Mouse (Mus musculus) heart, embryonic 14.5 days (tissue): Measurements from ENCODE around the gene Lrfn5. TPM values are rescaled to one million over a fixed set of nuclear protein-coding genes. Genes with fewer than 3 reads are reported as not detected.

ENCODE experiments used
- ATAC-seq: fragments of 200-750 bp; cut with Nextera tagmentation; 2 replicates; pipeline ENCODE4 v1.8.0; 2017; ENCODE audit warnings: low read depth, moderate TSS enrichment; ENCODE audit not compliant: insufficient number of reproducible peaks, insufficient read depth, low FRiP score
- H3K27ac ChIP-seq, 2 experiments: fragments of 200-500 bp in 1 of 2; fragments of 300-500 bp in 1 of 2; sonication (generic) in 1 of 2; replicated peaks in 1 of 2; 2 replicates each; pipeline ENCODE4 v1.5.1; 2012 to 2014; ENCODE audit warnings: low read depth in 2 of 2, low read length in 2 of 2, control low read depth in 1 of 2, mild to moderate bottlenecking in 1 of 2, mixed read lengths in 1 of 2; ENCODE audit not compliant: control insufficient read depth in 1 of 2, insufficient read depth in 1 of 2
- H3K27me3 ChIP-seq: fragments of 300-500 bp; sonication (generic); 2 replicates; pipeline ENCODE4 v1.6.1; 2014; ENCODE audit warnings: mild to moderate bottlenecking, low read length, control low read depth; ENCODE audit not compliant: control insufficient read depth, insufficient read depth
- H3K36me3 ChIP-seq: fragments of 300-500 bp; sonication (generic); 2 replicates; pipeline ENCODE4 v1.6.1; 2014; ENCODE audit warnings: mild to moderate bottlenecking, control low read depth, low read length, mixed read lengths; ENCODE audit not compliant: control insufficient read depth, insufficient read depth
- H3K4me1 ChIP-seq, 2 experiments: fragments of 200-500 bp in 1 of 2; fragments of 300-500 bp in 1 of 2; sonication (generic) in 1 of 2; 2 replicates each; pipeline ENCODE4 v1.6.1; 2012 to 2014; ENCODE audit warnings: low read length in 2 of 2, control low read depth in 1 of 2, mixed read lengths in 1 of 2; ENCODE audit not compliant: control insufficient read depth in 2 of 2, insufficient read depth in 2 of 2
- H3K4me2 ChIP-seq: fragments of 300-500 bp; sonication (generic); 2 replicates; pipeline ENCODE4 v1.6.1; 2014; ENCODE audit warnings: mild to moderate bottlenecking, low read length
- H3K4me3 ChIP-seq, 2 experiments: fragments of 200-500 bp in 1 of 2; fragments of 300-500 bp in 1 of 2; sonication (generic) in 1 of 2; 2 replicates each; pipeline ENCODE4 v1.5.1; 2012 to 2014; ENCODE audit warnings: low read length in 2 of 2, mild to moderate bottlenecking in 2 of 2, control low read depth in 1 of 2, low read depth in 1 of 2, moderate library complexity in 1 of 2; ENCODE audit not compliant: control insufficient read depth in 1 of 2, insufficient read depth in 1 of 2
- H3K9ac ChIP-seq: fragments of 300-500 bp; sonication (generic); 2 replicates; pipeline ENCODE4 v1.6.1; 2014; ENCODE audit warnings: mild to moderate bottlenecking, low read length
- H3K9me3 ChIP-seq: fragments of 300-500 bp; sonication (generic); 2 replicates; pipeline ENCODE4 v1.6.1; 2016; ENCODE audit warnings: low read length, control low read depth; ENCODE audit not compliant: control insufficient read depth
- WGBS: fragments of 180-500 bp; shearing (Covaris S2); extraction: QIAGEN DNeasy Blood & Tissue Kit; methylation state at CpG from one replicate; pipeline ENCODE4 v1.1.7; 2014; 5-methylcytosine and 5-hydroxymethylcytosine counted together
- polyA plus RNA-seq: library from polyadenylated mRNA; unstranded; fragments of >200 nt; fragmentation: Nextera tagmentation; extraction: Ambion mirVana; gene quantifications from 2 replicates; pipeline ENCODE4 v1.2.1, GENCODE M21; 2014

The Lrfn5 gene
- polyA plus RNA-seq, 1 experiment from 2014 or later = 0.27 TPM

DNA sequence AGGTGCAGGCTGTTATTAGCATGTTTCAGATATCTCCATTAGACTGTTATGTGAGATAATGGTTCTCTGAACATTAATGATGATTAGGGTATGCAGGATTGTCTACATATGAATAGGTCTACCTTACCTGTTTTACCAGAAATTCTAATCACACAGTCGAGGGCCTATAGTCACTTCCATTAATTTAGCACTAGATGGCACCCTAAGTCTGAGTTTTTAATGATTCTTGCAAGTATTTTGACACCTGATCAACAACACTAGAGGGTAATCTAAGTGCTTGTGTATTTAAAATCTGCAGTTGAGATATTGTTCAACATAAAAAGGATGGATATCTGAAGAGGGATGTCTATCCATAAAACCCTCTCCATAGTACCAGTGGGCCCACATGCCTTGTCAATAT lies 303.4 kb downstream of the Lrfn5 start:
- no peak overlapping the region for H3K27ac ChIP-seq
- no peak overlapping the region for H3K4me2 ChIP-seq
- no peaks in the 10 kb centered on the region for H3K36me3 ChIP-seq

DNA sequence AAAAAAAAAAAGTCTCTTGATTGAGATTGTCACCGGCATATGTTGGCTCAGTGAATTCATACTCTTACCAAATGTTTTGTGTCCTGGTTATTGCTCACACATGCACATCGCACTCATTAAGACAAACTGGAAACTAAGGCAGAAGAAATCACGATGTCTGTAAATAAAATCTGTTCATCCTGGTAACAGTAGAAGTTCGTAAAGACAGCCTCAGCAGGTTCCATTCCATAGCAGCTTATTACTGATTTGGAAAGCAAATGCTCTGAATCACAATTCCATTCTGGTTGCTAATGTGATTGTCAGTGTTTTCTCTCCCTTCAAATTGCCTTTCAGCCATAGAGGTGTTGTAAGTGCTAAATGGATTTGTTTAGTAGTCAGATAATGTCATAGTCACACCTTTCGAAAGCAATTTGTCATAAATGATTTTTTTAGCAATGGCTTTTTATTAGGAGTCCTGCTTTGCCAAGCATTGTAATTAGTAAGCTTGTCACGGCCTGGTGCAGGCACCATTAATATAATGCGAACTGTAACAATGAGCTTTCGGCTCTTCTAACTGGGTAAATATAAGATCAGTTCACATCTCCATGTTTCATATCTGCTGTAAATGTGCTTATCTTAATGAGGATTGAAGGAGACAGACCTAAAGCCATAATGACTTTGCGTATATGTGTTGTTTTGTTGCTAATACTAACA lies 319.8 kb downstream of the Lrfn5 start:
- H3K36me3 ChIP-seq = no peaks in the 10 kb centered on the region
- H3K9ac ChIP-seq = no peak overlapping the region
- H3K27me3 ChIP-seq = no peaks in the 10 kb centered on the region
- no peaks in the 10 kb centered on the region for H3K4me1 ChIP-seq
- no peak overlapping the region for H3K27ac ChIP-seq
- 91% methylated on average over 9 of the region's 9 CpGs for WGBS
- no peak overlapping the region for H3K4me2 ChIP-seq
- no peak for ATAC-seq
- H3K4me3 ChIP-seq = no peak overlapping the region
- H3K9me3 ChIP-seq = no peaks in the 10 kb centered on the region

More for the DNA sequence above, 303.4 kb downstream of the Lrfn5 start:
- WGBS = 14% methylated on average over 1 of the region's 1 CpGs
- Histone ChIP-seq H3K9ac (no peak overlapping the region), H3K4me3 (no peak overlapping the region), H3K4me1 (no peaks in the 10 kb centered on the region), H3K27me3 (no peaks in the 10 kb centered on the region), H3K9me3 (no peaks in the 10 kb centered on the region)
- ATAC-seq = no peak

DNA sequence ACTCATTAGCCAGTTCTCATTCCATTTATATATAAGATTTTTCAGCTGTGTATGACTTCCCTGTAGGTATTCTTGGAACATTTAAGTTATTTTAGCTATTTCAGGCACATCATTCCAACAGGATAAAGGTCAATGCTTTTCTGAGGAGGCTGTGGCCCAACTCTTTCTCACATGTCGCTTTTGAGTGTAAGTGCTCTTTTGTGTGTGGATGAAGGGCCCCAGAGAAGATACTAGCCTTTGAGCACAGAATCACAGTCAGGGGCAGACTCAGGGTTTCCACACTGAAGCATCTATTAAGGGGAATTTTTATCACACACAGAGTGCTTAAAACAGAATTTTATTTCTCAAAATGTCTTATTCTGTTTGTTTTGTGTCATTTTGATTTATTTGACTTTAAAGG lies 331.2 kb downstream of the Lrfn5 start:
- Histone ChIP-seq H3K4me1 (no peaks in the 10 kb centered on the region), H3K27ac (no peak overlapping the region), H3K9ac (no peak overlapping the region), H3K36me3 (no peaks in the 10 kb centered on the region), H3K4me3 (no peak overlapping the region), H3K9me3 (no peaks in the 10 kb centered on the region), H3K4me2 (no peak overlapping the region), H3K27me3 (no peaks in the 10 kb centered on the region)
- ATAC-seq = no peak
- WGBS = 34% methylated on average over 1 of the region's 1 CpGs
